Mouse (Mus musculus): ENCODE data around the gene Mycn. TPM values are rescaled to one million over a fixed set of nuclear protein-coding genes. Genes with fewer than 3 reads are reported as not detected.
A peak's percentile ranks its signal among the peaks of the same experiment; 100 is the strongest.

Gene Mycn
- total and polyA plus RNA-seq, 2 experiments from 2014 or later, result 24.8 to 45.1 TPM

- no peak overlapping the region for H3K9ac ChIP-seq (replicated peaks; ENCODE audit: low read length, poor library complexity, severe bottlenecking)
- DNase-seq (ENCODE audit: low spot score) (no peak), ATAC-seq (ENCODE audit: low FRiP score) (no peak)
- H3K27me3 ChIP-seq (ENCODE audit: insufficient read depth, low read length), result no peaks in the 10 kb centered on the region
- H3K4me2 ChIP-seq (ENCODE audit: low read depth, low read length, poor library complexity, severe bottlenecking), result peak overlapping the region; percentile 95
- no peak for TF ChIP-seq CTCF (IDR thresholded peaks at IDR 0.05)
- whole genome bisulfite sequencing, result 84% methylated on average over 30 of the region's 30 CpGs
- H3K4me1 ChIP-seq (ENCODE audit: insufficient read depth, low read length), result no peaks in the 10 kb centered on the region
- H3K36me3 ChIP-seq (ENCODE audit: insufficient read depth, low read length), result peaks cover 17% of the 10 kb centered on the region
- no peak overlapping the region for H3K27ac ChIP-seq (ENCODE audit: low read depth, low read length)
- H3K4me3 ChIP-seq (ENCODE audit: low read depth, low read length), result peak overlapping the region; percentile 76
- no peaks in the 10 kb centered on the region for H3K9me3 ChIP-seq (ENCODE audit: low read length)
Observed at GRCm38 (mm10) chr12:12937088-12937487, 4.6 kb downstream of the Mycn start.

GRCm38 (mm10) chr12:12932238-12932637 lies 9.5 kb downstream of the Mycn start:
- H3K36me3 ChIP-seq (ENCODE audit: insufficient read depth, low read length), result peaks cover 15% of the 10 kb centered on the region
- H3K9me3 ChIP-seq (ENCODE audit: low read length), result no peaks in the 10 kb centered on the region
- no peak overlapping the region for H3K4me2 ChIP-seq (ENCODE audit: low read depth, low read length, poor library complexity, severe bottlenecking)
- H3K4me1 ChIP-seq (ENCODE audit: insufficient read depth, low read length), result no peaks in the 10 kb centered on the region
- TF ChIP-seq CTCF (IDR thresholded peaks at IDR 0.05), result no peak
- no peak overlapping the region for H3K9ac ChIP-seq (replicated peaks; ENCODE audit: low read length, poor library complexity, severe bottlenecking)
- ATAC-seq (ENCODE audit: low FRiP score), result no peak
- H3K4me3 ChIP-seq (ENCODE audit: low read depth, low read length), result no peak overlapping the region
- 75% methylated on average over 7 of the region's 7 CpGs for WGBS
- no peaks in the 10 kb centered on the region for H3K27me3 ChIP-seq (ENCODE audit: insufficient read depth, low read length)
- DNase-seq (ENCODE audit: low spot score), result no peak
- no peak overlapping the region for H3K27ac ChIP-seq (ENCODE audit: low read depth, low read length)

- H3K4me1 ChIP-seq (ENCODE audit: insufficient read depth, low read length), result no peaks in the 10 kb centered on the region
- DNase-seq (ENCODE audit: low spot score) (no peak), ATAC-seq (ENCODE audit: low FRiP score) (no peak)
- no peaks in the 10 kb centered on the region for H3K9me3 ChIP-seq (ENCODE audit: low read length)
- H3K4me2 ChIP-seq (ENCODE audit: low read depth, low read length, poor library complexity, severe bottlenecking), result no peak overlapping the region
- no peak overlapping the region for H3K9ac ChIP-seq (replicated peaks; ENCODE audit: low read length, poor library complexity, severe bottlenecking)
- no peak overlapping the region for H3K4me3 ChIP-seq (ENCODE audit: low read depth, low read length)
- H3K27me3 ChIP-seq (ENCODE audit: insufficient read depth, low read length), result no peaks in the 10 kb centered on the region
- no peak for TF ChIP-seq CTCF (IDR thresholded peaks at IDR 0.05)
- 93% methylated on average over 3 of the region's 3 CpGs for WGBS
- no peak overlapping the region for H3K27ac ChIP-seq (ENCODE audit: low read depth, low read length)
- H3K36me3 ChIP-seq (ENCODE audit: insufficient read depth, low read length), result no peaks in the 10 kb centered on the region
Observed at GRCm38 (mm10) chr12:12928239-12928638, 13.5 kb downstream of the Mycn start.

- H3K27me3 ChIP-seq (ENCODE audit: insufficient read depth, low read length), result no peaks in the 10 kb centered on the region
- H3K4me1 ChIP-seq (ENCODE audit: insufficient read depth, low read length), result no peaks in the 10 kb centered on the region
- no peaks in the 10 kb centered on the region for H3K36me3 ChIP-seq (ENCODE audit: insufficient read depth, low read length)
- no peak overlapping the region for H3K4me2 ChIP-seq (ENCODE audit: low read depth, low read length, poor library complexity, severe bottlenecking)
- no peak overlapping the region for H3K27ac ChIP-seq (ENCODE audit: low read depth, low read length)
- 58% methylated on average over 3 of the region's 3 CpGs for WGBS
- H3K9ac ChIP-seq (replicated peaks; ENCODE audit: low read length, poor library complexity, severe bottlenecking), result no peak overlapping the region
- H3K9me3 ChIP-seq (ENCODE audit: low read length), result no peaks in the 10 kb centered on the region
- H3K4me3 ChIP-seq (ENCODE audit: low read depth, low read length), result no peak overlapping the region
- ATAC-seq (ENCODE audit: low FRiP score), result no peak
- DNase-seq (ENCODE audit: low spot score), result no peak
- TF ChIP-seq CTCF (IDR thresholded peaks at IDR 0.05), result no peak
Observed at GRCm38 (mm10) chr12:12926975-12927527, 14.7 kb downstream of the Mycn start.

GRCm38 (mm10) chr12:12924446-12924845 lies 17.3 kb downstream of the Mycn start:
- 47% methylated on average over 3 of the region's 3 CpGs for WGBS
- DNase-seq (ENCODE audit: low spot score) (no peak), ATAC-seq (ENCODE audit: low FRiP score) (no peak)
- Histone ChIP-seq H3K4me2 (ENCODE audit: low read depth, low read length, poor library complexity, severe bottlenecking) (no peak overlapping the region), H3K4me3 (ENCODE audit: low read depth, low read length) (no peak overlapping the region), H3K27ac (ENCODE audit: low read depth, low read length) (no peak overlapping the region), H3K36me3 (ENCODE audit: insufficient read depth, low read length) (no peaks in the 10 kb centered on the region), H3K9ac (replicated peaks; ENCODE audit: low read length, poor library complexity, severe bottlenecking) (no peak overlapping the region), H3K9me3 (ENCODE audit: low read length) (no peaks in the 10 kb centered on the region), H3K27me3 (ENCODE audit: insufficient read depth, low read length) (no peaks in the 10 kb centered on the region), H3K4me1 (ENCODE audit: insufficient read depth, low read length) (no peaks in the 10 kb centered on the region)
- no peak for TF ChIP-seq CTCF (IDR thresholded peaks at IDR 0.05)

- no peaks in the 10 kb centered on the region for H3K36me3 ChIP-seq (ENCODE audit: insufficient read depth, low read length)
- no peak overlapping the region for H3K27ac ChIP-seq (ENCODE audit: low read depth, low read length)
- WGBS, result 40% methylated on average over 12 of the region's 12 CpGs
- DNase-seq (ENCODE audit: low spot score), result no peak
- no peak overlapping the region for H3K9ac ChIP-seq (replicated peaks; ENCODE audit: low read length, poor library complexity, severe bottlenecking)
- H3K4me2 ChIP-seq (ENCODE audit: low read depth, low read length, poor library complexity, severe bottlenecking), result no peak overlapping the region
- H3K9me3 ChIP-seq (ENCODE audit: low read length), result no peaks in the 10 kb centered on the region
- no peak for ATAC-seq (ENCODE audit: low FRiP score)
- no peaks in the 10 kb centered on the region for H3K27me3 ChIP-seq (ENCODE audit: insufficient read depth, low read length)
- H3K4me3 ChIP-seq (ENCODE audit: low read depth, low read length), result no peak overlapping the region
- no peaks in the 10 kb centered on the region for H3K4me1 ChIP-seq (ENCODE audit: insufficient read depth, low read length)
- TF ChIP-seq CTCF (IDR thresholded peaks at IDR 0.05), result no peak
Observed at GRCm38 (mm10) chr12:12920166-12921157, 21.3 kb downstream of the Mycn start.
